Mouse (Mus musculus) hindbrain, embryonic 13.5 days (tissue): Measurements from ENCODE around the gene Fhod1. TPM values are rescaled to one million over a fixed set of nuclear protein-coding genes. Genes with fewer than 3 reads are reported as not detected.

ENCODE experiments used
- ATAC-seq: fragments of 200-750 bp; cut with Nextera tagmentation; 2 replicates; pipeline ENCODE4 v1.8.0; 2017; ENCODE audit warnings: moderate TSS enrichment; ENCODE audit not compliant: low FRiP score
- H3K27ac ChIP-seq: fragments of 300-500 bp; sonication (generic); 2 replicates; pipeline ENCODE4 v1.5.1; 2015; ENCODE audit warnings: inconsistent platforms, mild to moderate bottlenecking, moderate library complexity
- H3K27me3 ChIP-seq: fragments of 300-500 bp; sonication (generic); 2 replicates; pipeline ENCODE4 v1.6.1; 2015; ENCODE audit warnings: mild to moderate bottlenecking, inconsistent platforms
- H3K36me3 ChIP-seq: fragments of 300-500 bp; sonication (generic); 2 replicates; pipeline ENCODE4 v1.6.1; 2015; ENCODE audit warnings: mild to moderate bottlenecking, inconsistent platforms
- H3K4me1 ChIP-seq: fragments of 300-500 bp; sonication (generic); replicated peaks from 2 replicates; pipeline ENCODE4 v1.6.1; 2015; ENCODE audit warnings: inconsistent platforms
- H3K4me2 ChIP-seq: fragments of 300-500 bp; sonication (generic); 2 replicates; pipeline ENCODE4 v1.6.1; 2015; ENCODE audit warnings: inconsistent platforms, mild to moderate bottlenecking, moderate library complexity
- H3K4me3 ChIP-seq: fragments of 300-500 bp; sonication (generic); 2 replicates; pipeline ENCODE4 v1.5.1; 2015; ENCODE audit warnings: mild to moderate bottlenecking, inconsistent platforms
- H3K9ac ChIP-seq: fragments of 300-500 bp; sonication (generic); 2 replicates; pipeline ENCODE4 v1.6.1; 2015; ENCODE audit warnings: mild to moderate bottlenecking, inconsistent platforms
- H3K9me3 ChIP-seq: fragments of 300-500 bp; sonication (generic); 2 replicates; pipeline ENCODE4 v1.6.1; 2016; ENCODE audit warnings: inconsistent platforms
- WGBS: fragments of 180-500 bp; shearing (Covaris S2); methylation state at CpG from one replicate; pipeline ENCODE4 v1.1.7; 2015; 5-methylcytosine and 5-hydroxymethylcytosine counted together
- polyA plus RNA-seq: library from polyadenylated mRNA; unstranded; fragments of >200 nt; fragmentation: Nextera tagmentation; extraction: Ambion mirVana; gene quantifications from 2 replicates; pipeline ENCODE4 v1.2.1, GENCODE M21; 2015

The Fhod1 gene
- 0.74 and 0.76 TPM in 2 replicates for polyA plus RNA-seq

DNA sequence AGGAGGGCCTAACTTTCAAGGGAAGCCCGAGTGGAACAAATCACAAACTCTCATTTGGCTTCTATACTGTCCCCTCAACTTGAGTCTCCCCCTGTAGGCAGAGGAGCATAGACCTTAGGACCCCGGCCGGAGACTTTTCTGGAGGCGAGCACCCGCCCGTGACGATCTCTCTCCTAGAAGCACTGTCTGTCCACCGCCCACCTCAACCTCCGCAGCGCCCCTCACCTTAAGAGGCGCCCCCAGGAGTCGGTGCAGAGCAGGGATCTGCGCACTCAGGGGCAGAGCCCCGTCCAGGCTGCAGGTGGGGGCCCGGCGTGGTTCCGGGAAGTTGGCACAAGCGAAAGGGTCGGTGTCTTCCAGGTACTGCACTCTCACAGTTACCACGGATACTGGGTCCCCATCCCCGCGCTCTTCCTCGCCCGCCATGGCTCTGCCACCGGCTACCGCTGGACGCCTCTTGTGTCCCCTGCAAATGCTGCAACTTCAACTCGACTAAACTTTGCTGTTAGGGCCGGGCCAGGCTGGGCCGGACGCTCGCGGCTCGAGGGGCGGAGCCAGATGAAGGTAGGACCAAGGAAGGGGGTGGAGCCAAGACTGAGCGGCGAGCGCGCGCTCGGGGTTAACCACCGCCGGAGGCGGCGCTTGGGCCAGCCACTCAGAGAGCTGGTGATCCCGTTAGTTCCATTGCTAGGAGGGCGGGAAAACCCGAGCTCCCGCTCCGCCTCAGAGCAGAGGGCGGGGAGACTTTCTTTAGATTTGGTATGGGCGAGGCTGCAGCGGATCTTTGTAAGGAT is at the start of gene Fhod1:
Fhod1 (minus strand) TSS at position 526 of the 794 bp plus-strand sequence.
- WGBS = under 1% methylated on average over 53 of the region's 53 CpGs
- peak; percentile 82 for ATAC-seq

DNA sequence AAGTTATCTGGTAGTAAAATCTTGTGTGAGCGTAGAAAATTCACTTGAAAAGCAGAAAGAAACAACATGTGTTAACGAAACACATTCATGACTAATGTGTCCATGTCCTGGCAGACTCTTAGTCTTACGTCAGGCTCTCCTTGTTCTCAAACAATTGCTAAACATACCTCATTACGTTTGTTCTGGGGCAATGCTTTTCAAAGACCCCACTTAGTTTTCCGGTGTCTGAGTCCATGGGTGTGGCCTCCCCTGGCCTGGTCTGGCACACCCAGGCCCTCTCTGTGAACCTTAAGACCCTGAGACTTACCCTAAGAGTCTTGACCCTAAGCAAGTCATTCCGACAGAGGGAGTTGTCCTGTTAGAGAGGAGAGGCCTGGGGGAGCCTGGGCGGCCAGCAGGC is 46.2 kb upstream of the Fhod1 start:
- no peak for ATAC-seq
- no peaks in the 10 kb centered on the region for H3K36me3 ChIP-seq
- no peak overlapping the region for H3K4me3 ChIP-seq
- 61% methylated on average over 7 of the region's 7 CpGs for WGBS
- H3K9me3 ChIP-seq = no peaks in the 10 kb centered on the region
- no peak overlapping the region for H3K9ac ChIP-seq
- no peak overlapping the region for H3K4me2 ChIP-seq
- peaks cover 8% of the 10 kb centered on the region for H3K4me1 ChIP-seq
- H3K27ac ChIP-seq = no peak overlapping the region
- no peaks in the 10 kb centered on the region for H3K27me3 ChIP-seq

More for the DNA sequence above, at the start of gene Fhod1:
- Histone ChIP-seq H3K27me3 (peaks cover 22% of the 10 kb centered on the region), H3K9ac (peak within 1 kb of the TSS; percentile 88), H3K36me3 (no peaks in the 10 kb centered on the region), H3K27ac (peak within 1 kb of the TSS; percentile 80), H3K4me2 (peak within 1 kb of the TSS; percentile 94), H3K4me1 (peaks cover 47% of the 10 kb centered on the region), H3K4me3 (peak within 1 kb of the TSS; percentile 72), H3K9me3 (no peaks in the 10 kb centered on the region)

DNA sequence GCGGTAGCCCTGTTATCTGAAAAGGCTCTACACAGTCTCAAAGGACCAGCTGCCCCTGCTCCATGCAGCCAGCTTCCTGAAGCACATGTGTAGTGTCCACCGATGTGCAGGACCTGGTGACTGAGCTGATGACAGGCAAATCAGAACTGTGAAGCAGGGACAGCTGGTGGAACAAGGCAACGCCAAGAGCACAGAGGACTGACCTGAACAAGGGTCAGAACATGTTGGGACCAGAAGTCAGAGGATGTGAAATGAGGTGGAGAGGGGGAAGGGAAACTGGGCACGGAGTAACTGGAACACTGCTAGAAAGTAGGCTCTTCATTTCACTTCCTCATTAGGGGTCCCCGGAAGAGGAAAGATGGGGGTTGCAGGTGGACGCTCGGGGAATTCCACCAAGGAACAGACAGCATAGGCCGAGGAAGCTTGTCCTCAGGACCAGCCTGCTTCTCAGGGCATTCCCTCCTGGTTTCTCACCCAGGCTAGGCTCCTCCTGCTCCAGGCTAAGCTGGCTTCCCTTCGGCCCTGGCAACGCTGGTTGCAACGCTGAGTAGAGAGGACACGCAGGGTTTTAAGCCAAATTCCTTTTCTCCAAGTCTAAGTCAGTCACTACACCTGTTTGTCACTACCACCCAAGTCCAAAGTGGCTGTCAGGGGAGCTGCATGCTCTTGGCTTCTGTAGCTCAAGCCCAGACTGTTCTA is 45.5 kb upstream of the Fhod1 start:
- no peak for ATAC-seq
- H3K4me1 ChIP-seq = peaks cover 4% of the 10 kb centered on the region
- H3K9me3 ChIP-seq = no peaks in the 10 kb centered on the region
- no peaks in the 10 kb centered on the region for H3K27me3 ChIP-seq
- no peak overlapping the region for H3K9ac ChIP-seq
- H3K4me2 ChIP-seq = no peak overlapping the region
- H3K36me3 ChIP-seq = no peaks in the 10 kb centered on the region
- no peak overlapping the region for H3K27ac ChIP-seq
- WGBS = 86% methylated on average over 12 of the region's 12 CpGs
- H3K4me3 ChIP-seq = no peak overlapping the region

DNA sequence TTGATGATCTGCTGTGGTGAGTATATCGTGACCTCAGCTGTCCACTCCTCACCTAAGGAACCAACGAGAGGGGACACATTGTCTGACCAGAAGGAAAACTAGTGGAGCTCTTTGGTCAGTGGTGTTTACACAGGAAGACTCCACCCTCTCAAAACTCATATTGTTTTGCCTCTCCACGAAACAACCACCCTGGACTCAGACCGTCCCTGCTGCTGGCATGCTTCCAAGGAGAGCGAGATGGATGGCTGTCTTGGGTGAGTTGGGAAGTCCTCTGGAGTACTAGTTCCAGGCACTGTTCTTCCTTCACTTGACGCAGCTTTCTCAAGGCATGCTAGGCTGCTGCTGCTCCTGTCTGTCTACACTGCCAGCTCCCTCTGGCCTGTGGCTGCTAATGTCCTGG is 41.3 kb upstream of the Fhod1 start:
- WGBS = 79% methylated on average over 6 of the region's 6 CpGs
- Histone ChIP-seq H3K27me3 (no peaks in the 10 kb centered on the region), H3K4me1 (no peaks in the 10 kb centered on the region), H3K4me2 (no peak overlapping the region), H3K27ac (no peak overlapping the region), H3K9me3 (no peaks in the 10 kb centered on the region), H3K4me3 (no peak overlapping the region), H3K36me3 (no peaks in the 10 kb centered on the region), H3K9ac (no peak overlapping the region)
- ATAC-seq = no peak

DNA sequence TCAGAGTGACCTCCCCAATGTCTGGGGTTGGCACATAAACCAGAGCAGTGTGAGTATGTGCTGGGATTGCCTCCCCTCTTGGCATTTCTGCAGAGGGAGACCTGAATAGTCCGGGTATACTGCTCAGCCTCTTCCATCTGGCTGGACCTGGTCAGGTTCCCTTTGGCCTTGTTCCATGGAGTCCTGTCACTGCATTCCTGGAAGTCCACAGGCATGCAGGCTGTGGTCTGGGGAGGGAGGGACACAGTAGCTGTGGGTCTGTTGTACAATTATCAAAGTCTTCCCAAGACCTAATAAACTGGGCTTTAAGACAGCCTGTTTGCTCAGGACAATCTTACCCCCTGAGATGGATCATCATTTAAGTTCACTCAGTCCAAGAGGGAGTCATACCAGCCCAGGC is 39.4 kb upstream of the Fhod1 start:
- WGBS = 91% methylated on average over 1 of the region's 1 CpGs
- H3K27me3 ChIP-seq = no peaks in the 10 kb centered on the region
- no peak overlapping the region for H3K27ac ChIP-seq
- H3K36me3 ChIP-seq = no peaks in the 10 kb centered on the region
- H3K9ac ChIP-seq = no peak overlapping the region
- H3K9me3 ChIP-seq = no peaks in the 10 kb centered on the region
- H3K4me1 ChIP-seq = no peaks in the 10 kb centered on the region
- no peak overlapping the region for H3K4me2 ChIP-seq
- H3K4me3 ChIP-seq = no peak overlapping the region
- ATAC-seq = no peak

DNA sequence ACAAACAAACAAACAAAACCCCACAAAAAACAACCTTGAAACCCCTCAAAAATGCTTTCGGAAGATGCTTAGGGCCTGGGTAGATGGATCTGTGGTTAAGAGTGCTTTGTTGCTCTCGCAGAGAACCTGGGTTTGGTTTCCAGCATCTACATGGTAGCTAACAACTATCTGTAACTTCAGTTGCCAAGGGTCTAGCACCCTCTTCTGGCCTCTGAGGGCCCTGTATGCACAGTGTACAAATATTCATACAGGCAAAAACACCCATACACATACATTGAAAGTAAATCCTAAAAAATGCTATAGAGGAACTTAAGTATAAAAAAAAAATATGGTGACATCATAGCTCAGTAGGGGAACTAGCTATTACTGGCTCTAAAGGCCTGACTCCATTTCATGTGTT is 36.3 kb upstream of the Fhod1 start:
- Histone ChIP-seq H3K27ac (no peak overlapping the region), H3K4me1 (peaks cover under 1% of the 10 kb centered on the region), H3K4me2 (no peak overlapping the region), H3K4me3 (no peak overlapping the region), H3K9ac (no peak overlapping the region), H3K36me3 (no peaks in the 10 kb centered on the region), H3K9me3 (no peaks in the 10 kb centered on the region), H3K27me3 (no peaks in the 10 kb centered on the region)
- WGBS = 95% methylated on average over 2 of the region's 2 CpGs
- no peak for ATAC-seq

DNA sequence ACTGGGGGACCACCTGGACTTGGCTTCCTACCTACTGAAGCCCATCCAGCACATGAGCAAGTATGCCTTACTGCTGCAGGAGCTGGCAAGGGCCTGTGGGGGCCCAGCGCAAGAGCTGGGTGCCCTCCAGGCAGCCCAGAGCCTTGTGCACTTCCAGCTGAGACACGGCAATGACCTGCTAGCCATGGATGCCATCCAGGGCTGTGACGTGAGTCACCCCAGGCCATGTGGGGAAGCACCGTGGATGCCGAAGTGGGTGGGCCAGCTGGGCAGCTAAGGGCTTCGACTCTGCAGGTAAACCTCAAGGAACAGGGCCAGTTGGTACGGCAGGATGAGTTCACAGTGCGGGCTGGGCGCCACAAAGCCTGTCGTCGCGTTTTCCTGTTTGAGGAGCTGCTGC is 32.6 kb upstream of the Fhod1 start:
- Histone ChIP-seq H3K4me1 (peaks cover 5% of the 10 kb centered on the region), H3K9me3 (no peaks in the 10 kb centered on the region), H3K4me3 (no peak overlapping the region), H3K4me2 (no peak overlapping the region), H3K27me3 (no peaks in the 10 kb centered on the region), H3K27ac (no peak overlapping the region), H3K9ac (no peak overlapping the region), H3K36me3 (no peaks in the 10 kb centered on the region)
- ATAC-seq = no peak
- 87% methylated on average over 12 of the region's 12 CpGs for WGBS

DNA sequence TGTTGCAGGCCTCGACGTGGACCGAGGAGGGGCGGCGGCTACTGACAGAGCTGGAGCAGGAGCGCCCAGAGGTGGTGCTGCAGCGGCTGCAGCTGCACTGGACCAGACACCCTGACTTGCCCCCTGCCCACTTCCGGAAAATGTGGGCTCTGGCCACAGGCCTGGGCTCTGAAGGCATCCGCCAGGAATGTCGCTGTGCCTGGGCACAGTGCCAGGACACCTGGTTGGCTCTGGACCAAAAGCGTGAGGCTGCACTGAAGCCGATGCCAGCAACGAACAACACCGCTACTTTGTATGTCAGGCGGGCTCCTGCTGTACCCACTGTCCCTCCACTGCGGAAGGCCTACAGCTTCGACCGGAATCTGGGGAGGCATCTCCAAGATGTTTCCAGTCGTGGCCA is 30.9 kb upstream of the Fhod1 start:
- H3K4me2 ChIP-seq = no peak overlapping the region
- no peaks in the 10 kb centered on the region for H3K27me3 ChIP-seq
- peaks cover 11% of the 10 kb centered on the region for H3K4me1 ChIP-seq
- 70% methylated on average over 19 of the region's 19 CpGs for WGBS
- no peak overlapping the region for H3K4me3 ChIP-seq
- no peaks in the 10 kb centered on the region for H3K9me3 ChIP-seq
- no peak overlapping the region for H3K27ac ChIP-seq
- H3K36me3 ChIP-seq = no peaks in the 10 kb centered on the region
- ATAC-seq = no peak
- H3K9ac ChIP-seq = no peak overlapping the region

DNA sequence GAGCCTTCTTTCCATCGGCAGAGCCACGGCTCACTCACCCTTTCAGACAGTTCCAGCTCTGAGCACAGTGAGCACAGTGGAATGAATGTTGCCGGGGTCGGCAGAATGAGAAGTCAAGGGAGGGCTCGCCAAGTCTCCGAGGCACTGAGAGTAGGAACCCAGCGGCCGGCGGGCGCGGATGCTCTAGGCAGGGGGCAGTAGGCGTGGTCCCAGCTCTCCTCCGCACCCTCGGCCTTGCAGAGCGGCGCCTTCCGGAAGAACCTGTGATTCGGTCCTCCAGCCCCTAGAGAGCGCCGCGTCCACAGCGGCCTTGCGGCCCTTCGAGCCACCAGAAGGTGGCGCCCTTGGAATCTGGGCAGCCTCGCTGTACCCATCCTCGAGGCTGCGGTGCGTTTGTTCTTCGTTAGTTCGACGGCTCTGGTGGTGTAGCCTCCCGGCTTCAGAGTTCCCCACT is 26.8 kb upstream of the Fhod1 start:
- Histone ChIP-seq H3K27ac (no peak overlapping the region), H3K4me2 (peak overlapping the region; percentile 48), H3K9ac (0 out of 2 replicates have a peak overlapping the region, but pooled peaks have one; percentile 49), H3K36me3 (peaks cover 5% of the 10 kb centered on the region; the same call in 1 of the 2 replicates), H3K4me3 (peak overlapping the region; percentile 21), H3K9me3 (no peaks in the 10 kb centered on the region), H3K27me3 (no peaks in the 10 kb centered on the region), H3K4me1 (peaks cover 11% of the 10 kb centered on the region)
- 25% methylated on average over 33 of the region's 33 CpGs for WGBS
- no peak for ATAC-seq

DNA sequence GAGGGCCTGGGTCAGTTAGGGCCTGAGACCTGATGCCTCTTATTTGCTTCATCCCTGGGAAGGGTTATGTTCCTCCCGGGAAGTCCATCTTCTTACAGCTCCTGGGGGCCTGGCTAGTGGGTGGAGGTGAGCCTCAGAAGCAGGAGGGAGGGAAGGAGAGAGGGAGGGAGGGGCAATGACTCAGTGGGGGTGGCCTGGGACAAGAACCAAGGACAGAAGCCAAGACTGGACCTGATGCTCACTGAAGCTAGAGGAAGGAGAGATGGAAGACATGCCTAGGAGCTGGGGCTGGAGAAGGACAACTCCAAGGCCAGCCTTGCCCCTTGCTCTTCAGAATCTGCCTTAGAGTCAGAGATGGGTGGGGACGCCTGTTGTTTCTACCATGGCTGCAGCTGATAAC is 25.3 kb upstream of the Fhod1 start, which contains the start of gene Plekhg4:
Plekhg4 (plus strand) TSS at position 243 of the 400 bp plus-strand sequence.
- H3K9me3 ChIP-seq = no peaks in the 10 kb centered on the region
- no peaks in the 10 kb centered on the region for H3K27me3 ChIP-seq
- no peak within 1 kb of the TSS for H3K27ac ChIP-seq
- no peak within 1 kb of the TSS for H3K4me2 ChIP-seq
- 0 out of 2 replicates have a peak, but pooled peaks cover 6% of the 10 kb centered on the region for H3K4me1 ChIP-seq
- no peak within 1 kb of the TSS for H3K4me3 ChIP-seq
- ATAC-seq = no peak
- WGBS = 70% methylated on average over 2 of the region's 2 CpGs
- no peak within 1 kb of the TSS for H3K9ac ChIP-seq
- peaks cover 14% of the 10 kb centered on the region for H3K36me3 ChIP-seq

DNA sequence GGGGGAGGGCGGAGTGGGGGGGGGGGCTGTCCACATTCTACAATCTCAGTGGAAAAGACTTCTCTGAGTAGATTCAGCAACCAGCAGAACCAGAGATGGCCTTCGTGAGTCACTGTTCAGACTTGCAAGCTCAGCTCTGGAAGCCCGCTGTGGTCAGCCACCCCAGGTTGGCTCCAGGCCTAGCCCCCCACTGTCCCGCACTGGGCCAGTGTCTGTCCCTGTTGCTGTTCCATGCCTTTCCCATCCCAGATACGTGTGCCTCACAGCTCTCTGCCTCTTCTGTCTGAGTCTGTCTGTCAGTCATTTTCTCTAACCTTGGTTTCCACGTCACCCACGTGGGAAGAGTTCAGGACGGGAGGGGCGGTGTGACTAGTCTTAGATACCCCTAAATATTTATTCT is 24.7 kb upstream of the Fhod1 start:
- Histone ChIP-seq H3K27me3 (no peaks in the 10 kb centered on the region), H3K9ac (no peak overlapping the region), H3K9me3 (no peaks in the 10 kb centered on the region), H3K4me1 (0 out of 2 replicates have a peak, but pooled peaks cover 6% of the 10 kb centered on the region), H3K4me3 (no peak overlapping the region), H3K4me2 (no peak overlapping the region), H3K27ac (no peak overlapping the region), H3K36me3 (peaks cover 19% of the 10 kb centered on the region)
- no peak for ATAC-seq
- WGBS = 79% methylated on average over 8 of the region's 9 CpGs

DNA sequence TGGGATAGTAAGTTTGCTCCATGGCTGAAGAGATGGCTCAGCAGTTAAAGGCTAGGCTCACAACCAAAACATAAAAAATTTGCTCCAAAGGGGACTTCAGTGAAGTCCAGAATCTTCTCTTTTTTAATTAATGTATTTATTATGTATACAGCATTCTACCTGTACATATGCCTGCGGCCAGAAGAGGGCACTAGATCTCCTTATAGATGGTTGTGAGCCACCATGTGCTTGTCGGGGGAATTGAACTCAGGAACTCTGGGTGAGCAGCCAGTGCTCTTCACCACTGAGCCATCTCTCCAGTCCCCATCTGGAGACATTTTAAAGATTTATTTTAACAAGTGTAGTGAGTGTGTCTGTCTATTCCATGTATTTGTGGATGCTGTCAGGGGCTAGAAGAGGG is 19.4 kb upstream of the Fhod1 start:
- H3K9me3 ChIP-seq = no peaks in the 10 kb centered on the region
- no peak overlapping the region for H3K4me2 ChIP-seq
- H3K4me1 ChIP-seq = 0 out of 2 replicates have a peak, but pooled peaks cover 2% of the 10 kb centered on the region
- H3K9ac ChIP-seq = no peak overlapping the region
- 74% methylated on average over 2 of the region's 2 CpGs for WGBS
- H3K36me3 ChIP-seq = peaks cover 48% of the 10 kb centered on the region
- no peaks in the 10 kb centered on the region for H3K27me3 ChIP-seq
- no peak for ATAC-seq
- H3K27ac ChIP-seq = no peak overlapping the region
- H3K4me3 ChIP-seq = no peak overlapping the region
